Mouse (Mus musculus): ENCODE measurements at regions not wholly inside any gene's neighbourhood (a gene's known extent, or its start where the extent isn't known, plus 50 kb on each side); places are given as distances from the start of the nearest gene placed in this dataset.

GRCm38 (mm10) chr2:72781369-72782275 lies 198.6 kb downstream of the Sp3 start:
- Histone ChIP-seq H3K4me3 (no peak overlapping the region), H3K27ac (no peak overlapping the region)
- DNase-seq (ENCODE audit: extremely low spot score in 1 of 2, low spot score in 2 of 2), result peak in 1 of 2 experiments; percentile 8
- TF ChIP-seq CTCF (IDR thresholded peaks at IDR 0.05), result no peak
- intact Hi-C loops (cut with DNase I), result no loop called here

GRCm38 (mm10) chr2:72782355-72782754 lies 197.9 kb downstream of the Sp3 start:
- Histone ChIP-seq H3K27ac (no peak overlapping the region), H3K4me3 (no peak overlapping the region)
- intact Hi-C loops (cut with DNase I), result no loop called here
- no peak for DNase-seq (ENCODE audit: extremely low spot score in 1 of 2, low spot score in 2 of 2)
- TF ChIP-seq CTCF (IDR thresholded peaks at IDR 0.05), result no peak

- no peak overlapping the region for H3K27ac ChIP-seq
Measured at GRCm38 (mm10) chr2:72785365-72786043, 194.7 kb downstream of the Sp3 start.

GRCm38 (mm10) chr2:72786044-72786737 lies 194.1 kb downstream of the Sp3 start:
- no peak for TF ChIP-seq CTCF (IDR thresholded peaks at IDR 0.05)
- intact Hi-C loops (cut with DNase I), result no loop called here
- no peak for DNase-seq (ENCODE audit: extremely low spot score in 1 of 2, low spot score in 2 of 2)

More at GRCm38 (mm10) chr2:72785365-72786043, 194.7 kb downstream of the Sp3 start:
- no peak overlapping the region for H3K4me3 ChIP-seq
- TF ChIP-seq CTCF (IDR thresholded peaks at IDR 0.05), result no peak
- DNase-seq (ENCODE audit: extremely low spot score in 1 of 2, low spot score in 2 of 2), result no peak
- intact Hi-C loops (cut with DNase I), result no loop called here

GRCm38 (mm10) chr2:72787616-72788015 lies 192.6 kb downstream of the Sp3 start:
- no peak for DNase-seq (ENCODE audit: extremely low spot score in 1 of 2, low spot score in 2 of 2)
- H3K4me3 ChIP-seq, result no peak overlapping the region
- no peak for TF ChIP-seq CTCF (IDR thresholded peaks at IDR 0.05)
- H3K27ac ChIP-seq, result no peak overlapping the region
- intact Hi-C loops (cut with DNase I), result no loop called here

More at GRCm38 (mm10) chr2:72786044-72786737, 194.1 kb downstream of the Sp3 start:
- no peak overlapping the region for H3K27ac ChIP-seq
- H3K4me3 ChIP-seq, result no peak overlapping the region

GRCm38 (mm10) chr2:72791496-72791895 lies 188.8 kb downstream of the Sp3 start:
- intact Hi-C loops (cut with DNase I), result no loop called here
- H3K4me3 ChIP-seq, result no peak overlapping the region
- no peak for TF ChIP-seq CTCF (IDR thresholded peaks at IDR 0.05)
- no peak for DNase-seq (ENCODE audit: extremely low spot score in 1 of 2, low spot score in 2 of 2)
- no peak overlapping the region for H3K27ac ChIP-seq

- intact Hi-C loops (cut with DNase I), result no loop called here
- no peak for TF ChIP-seq CTCF (IDR thresholded peaks at IDR 0.05)
- no peak for DNase-seq (ENCODE audit: extremely low spot score in 1 of 2, low spot score in 2 of 2)
- Histone ChIP-seq H3K4me3 (no peak overlapping the region), H3K27ac (no peak overlapping the region)
Measured at GRCm38 (mm10) chr2:72793424-72793823, 186.8 kb downstream of the Sp3 start.

- no peak overlapping the region for H3K27ac ChIP-seq
- intact Hi-C loops (cut with DNase I), result no loop called here
- H3K4me3 ChIP-seq, result no peak overlapping the region
- no peak for TF ChIP-seq CTCF (IDR thresholded peaks at IDR 0.05)
- DNase-seq (ENCODE audit: extremely low spot score in 1 of 2, low spot score in 2 of 2), result no peak
Measured at GRCm38 (mm10) chr2:72794501-72794900, 185.7 kb downstream of the Sp3 start.

- intact Hi-C loops (cut with DNase I), result no loop called here
- no peak for TF ChIP-seq CTCF (IDR thresholded peaks at IDR 0.05)
- no peak overlapping the region for H3K27ac ChIP-seq
- no peak overlapping the region for H3K4me3 ChIP-seq
- DNase-seq (ENCODE audit: extremely low spot score in 1 of 2, low spot score in 2 of 2), result no peak
Measured at GRCm38 (mm10) chr2:72797002-72797718, 183.1 kb downstream of the Sp3 start.

- DNase-seq (ENCODE audit: extremely low spot score in 1 of 2, low spot score in 2 of 2), result no peak
- TF ChIP-seq CTCF (IDR thresholded peaks at IDR 0.05), result no peak
- H3K4me3 ChIP-seq, result no peak overlapping the region
- intact Hi-C loops (cut with DNase I), result no loop called here
- H3K27ac ChIP-seq, result no peak overlapping the region
Measured at GRCm38 (mm10) chr2:72800696-72801095, 179.6 kb downstream of the Sp3 start.

- TF ChIP-seq CTCF (IDR thresholded peaks at IDR 0.05), result no peak
- no peak for DNase-seq (ENCODE audit: extremely low spot score in 1 of 2, low spot score in 2 of 2)
- intact Hi-C loops (cut with DNase I), result no loop called here
- H3K27ac ChIP-seq, result no peak overlapping the region
- no peak overlapping the region for H3K4me3 ChIP-seq
Measured at GRCm38 (mm10) chr2:72813282-72813974, 166.8 kb downstream of the Sp3 start.

Measured in left cerebral cortex, adult 2 months (tissue).